Mouse (Mus musculus) bone marrow, adult 2 months (tissue): Measurements from ENCODE around the gene Rps6kl1. TPM values are rescaled to one million over a fixed set of nuclear protein-coding genes. Genes with fewer than 3 reads are reported as not detected.
A peak's percentile ranks its signal among the peaks of the same experiment; 100 is the strongest.

Source experiments
- H3K27ac ChIP-seq: fragments of 200-500 bp; 2 replicates; pipeline ENCODE4 v1.5.1; 2012; ENCODE audit warnings: low read depth, mild to moderate bottlenecking, control low read depth, inconsistent platforms, low read length; ENCODE audit not compliant: control insufficient read depth, poor library complexity, insufficient read depth
- H3K4me1 ChIP-seq: fragments of 200-500 bp; 2 replicates; pipeline ENCODE4 v1.6.1; 2011; ENCODE audit warnings: low read length; ENCODE audit not compliant: control insufficient read depth, insufficient read depth
- H3K4me3 ChIP-seq: fragments of 200-500 bp; replicated peaks from 2 replicates; pipeline ENCODE3; 2011; ENCODE audit warnings: mild to moderate bottlenecking, low read depth, low read length, control low read depth; ENCODE audit not compliant: control insufficient read depth
- CTCF ChIP-seq: fragments of 200-500 bp; IDR thresholded peaks from 2 replicates; pipeline ENCODE4 v1.5.1; 2011; ENCODE audit warnings: low read length, control low read depth; ENCODE audit not compliant: control insufficient read depth, insufficient read depth
- POLR2A ChIP-seq: fragments of 200-500 bp; IDR thresholded peaks from 2 replicates; pipeline ENCODE4 v1.6.1; 2011; ENCODE audit warnings: low read depth, mild to moderate bottlenecking, control low read depth, low read length, borderline replicate concordance; ENCODE audit not compliant: control insufficient read depth
- WGBS: fragments of 180-500 bp; shearing (Covaris S2); methylation state at CpG from one replicate; pipeline ENCODE4 v1.1.7; 2018; 5-methylcytosine and 5-hydroxymethylcytosine counted together
- polyA plus RNA-seq: library from polyadenylated mRNA; stranded (reverse); fragments of >200 nt; gene quantifications from 2 replicates; pipeline ENCODE4 v1.2.4, GENCODE M21; 2011; ENCODE audit warnings: low replicate concordance; ENCODE audit not compliant: missing spikeins, insufficient read depth, insufficient read length

Rps6kl1 gene
- polyA plus RNA-seq, 1 experiment = not detected

DNA sequence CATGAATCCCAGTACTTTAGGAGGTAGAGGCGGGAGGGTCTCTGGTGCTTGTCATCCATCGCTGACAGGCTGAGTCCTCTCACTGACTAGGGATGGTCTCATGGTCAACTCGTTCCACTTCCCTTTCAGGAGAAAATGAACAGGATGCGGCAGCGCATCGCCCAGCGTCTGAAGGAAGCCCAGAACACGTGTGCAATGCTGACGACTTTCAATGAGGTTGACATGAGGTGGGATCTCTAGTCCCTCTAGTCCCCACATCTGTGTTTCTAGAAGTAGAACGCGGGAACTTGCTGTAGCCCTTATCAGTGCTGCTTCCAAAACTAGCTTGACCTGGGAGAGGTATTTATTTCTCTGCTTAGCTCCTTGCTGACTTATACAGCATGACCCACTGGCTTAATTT lies 27.4 kb downstream of the Rps6kl1 start:
- H3K4me1 ChIP-seq = peaks cover 6% of the 10 kb centered on the region
- TF ChIP-seq POLR2A (no peak), CTCF (no peak)
- H3K4me3 ChIP-seq = no peak overlapping the region
- WGBS = 62% methylated on average over 11 of the region's 11 CpGs
- H3K27ac ChIP-seq = peak overlapping the region; percentile 45; the same call in 1 of the 2 replicates

DNA sequence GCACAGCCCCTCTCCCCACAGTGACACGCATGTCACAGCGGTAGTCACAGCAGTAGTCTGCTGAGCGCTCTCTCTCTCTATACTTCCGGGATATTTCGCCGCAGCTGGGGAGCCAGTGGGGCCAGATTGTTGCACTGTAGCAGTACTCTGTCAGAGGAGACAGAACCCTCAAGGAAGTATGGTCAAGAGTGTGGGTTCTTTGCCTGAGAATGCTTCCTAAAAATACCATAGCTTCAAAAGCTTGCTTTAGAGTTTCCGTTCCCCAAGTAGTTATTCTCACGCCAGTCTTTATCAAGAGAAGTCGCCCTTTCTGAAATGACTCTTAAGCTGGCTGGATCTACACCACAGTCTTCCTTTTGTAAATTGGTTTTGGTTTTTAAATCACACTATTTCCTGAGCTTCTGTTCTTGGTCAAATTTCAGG lies 27.9 kb downstream of the Rps6kl1 start:
- peak overlapping the region; percentile 33; the same call in 1 of the 2 replicates for H3K27ac ChIP-seq
- peaks cover 4% of the 10 kb centered on the region for H3K4me1 ChIP-seq
- TF ChIP-seq CTCF = no peak
- TF ChIP-seq POLR2A = no peak
- 39% methylated on average over 9 of the region's 9 CpGs for WGBS
- H3K4me3 ChIP-seq = no peak overlapping the region

DNA sequence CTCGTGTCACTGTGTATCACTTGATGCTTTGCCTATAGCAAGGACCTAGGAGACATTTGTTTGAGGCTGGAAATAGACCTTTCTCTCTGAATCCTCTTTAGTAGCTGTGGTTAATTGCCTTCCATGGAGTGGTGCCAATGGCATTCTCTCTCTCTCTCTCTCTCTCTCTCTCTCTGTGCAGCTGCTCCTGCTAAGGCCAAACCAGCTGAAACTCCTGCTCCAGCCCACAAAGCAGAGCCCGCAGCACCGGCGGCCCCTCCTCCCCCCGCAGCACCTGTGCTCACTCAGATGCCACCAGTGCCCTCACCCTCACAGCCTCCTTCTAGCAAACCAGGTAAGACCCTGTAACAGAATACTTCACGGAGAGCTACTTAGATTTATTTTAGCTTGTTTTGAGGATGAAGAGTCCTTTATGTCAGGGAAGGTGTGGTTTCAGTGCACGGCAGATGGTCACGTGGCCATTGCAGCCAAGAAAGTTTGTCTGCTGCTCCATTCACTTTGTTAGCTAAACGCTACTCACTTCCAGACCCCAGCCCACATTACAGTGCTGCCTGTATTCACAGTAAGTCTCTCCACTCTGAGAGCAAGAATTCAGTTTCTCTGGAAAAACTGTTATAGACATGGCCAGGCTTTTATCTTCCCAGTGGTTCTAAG lies 29.1 kb downstream of the Rps6kl1 start:
- H3K27ac ChIP-seq = no peak overlapping the region
- no peak for TF ChIP-seq CTCF
- H3K4me3 ChIP-seq = no peak overlapping the region
- H3K4me1 ChIP-seq = peaks cover 4% of the 10 kb centered on the region
- WGBS = 83% methylated on average over 9 of the region's 9 CpGs

DNA sequence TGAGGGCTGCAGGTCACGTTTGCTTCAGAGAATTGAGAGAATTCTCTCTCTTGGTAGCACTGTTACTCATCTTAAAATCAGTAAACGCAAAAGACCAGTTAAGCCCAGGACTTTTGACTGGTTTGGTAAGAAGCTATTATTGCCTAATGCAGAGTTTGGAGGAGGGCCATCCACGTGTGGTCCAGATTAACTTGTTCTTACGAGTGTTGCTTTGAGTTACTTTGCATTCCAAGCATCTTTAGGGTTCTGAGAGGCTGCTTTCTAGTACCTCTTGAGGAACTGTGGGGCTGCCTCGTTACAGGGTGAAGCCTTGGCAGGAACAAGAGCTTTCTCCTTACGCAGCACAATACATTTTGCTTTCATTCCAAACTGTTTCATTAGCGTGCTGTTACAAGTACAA lies 35.4 kb downstream of the Rps6kl1 start:
- Histone ChIP-seq H3K27ac (no peak overlapping the region), H3K4me3 (no peak overlapping the region), H3K4me1 (no peaks in the 10 kb centered on the region; the same call in 1 of the 2 replicates)
- WGBS = 64% methylated on average over 7 of the region's 7 CpGs
- TF ChIP-seq POLR2A = no peak
- TF ChIP-seq CTCF = no peak

DNA sequence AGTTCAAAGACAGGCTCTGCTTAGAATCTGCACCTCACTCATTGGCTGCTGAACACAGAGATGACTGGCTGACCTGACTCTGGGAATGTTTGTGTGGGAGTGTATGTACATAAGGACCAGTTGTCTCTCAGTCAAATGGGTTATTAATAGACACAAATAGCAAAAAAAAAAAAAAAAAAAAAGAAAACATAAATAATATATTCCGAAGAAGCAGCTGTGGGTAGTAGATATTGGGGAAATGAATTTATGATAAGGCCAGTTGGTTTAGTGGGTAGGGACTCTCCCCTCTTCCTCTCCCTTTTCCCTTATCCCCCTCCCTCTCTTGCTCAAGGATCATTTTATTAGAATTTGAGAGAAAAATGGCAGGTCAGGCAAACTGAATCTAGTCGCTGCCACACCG lies 37.1 kb downstream of the Rps6kl1 start:
- H3K4me1 ChIP-seq = peaks cover 4% of the 10 kb centered on the region
- no peak overlapping the region for H3K4me3 ChIP-seq
- H3K27ac ChIP-seq = no peak overlapping the region
- WGBS = 84% methylated on average over 3 of the region's 3 CpGs
- TF ChIP-seq CTCF = no peak
- TF ChIP-seq POLR2A = no peak

GRCm38 (mm10) chr12:85113337-85113736 lies 37.7 kb downstream of the Rps6kl1 start:
- H3K4me1 ChIP-seq = peaks cover 5% of the 10 kb centered on the region
- no peak overlapping the region for H3K4me3 ChIP-seq
- TF ChIP-seq POLR2A (no peak), CTCF (no peak)
- WGBS = 97% methylated on average over 3 of the region's 3 CpGs
- H3K27ac ChIP-seq = no peak overlapping the region

DNA sequence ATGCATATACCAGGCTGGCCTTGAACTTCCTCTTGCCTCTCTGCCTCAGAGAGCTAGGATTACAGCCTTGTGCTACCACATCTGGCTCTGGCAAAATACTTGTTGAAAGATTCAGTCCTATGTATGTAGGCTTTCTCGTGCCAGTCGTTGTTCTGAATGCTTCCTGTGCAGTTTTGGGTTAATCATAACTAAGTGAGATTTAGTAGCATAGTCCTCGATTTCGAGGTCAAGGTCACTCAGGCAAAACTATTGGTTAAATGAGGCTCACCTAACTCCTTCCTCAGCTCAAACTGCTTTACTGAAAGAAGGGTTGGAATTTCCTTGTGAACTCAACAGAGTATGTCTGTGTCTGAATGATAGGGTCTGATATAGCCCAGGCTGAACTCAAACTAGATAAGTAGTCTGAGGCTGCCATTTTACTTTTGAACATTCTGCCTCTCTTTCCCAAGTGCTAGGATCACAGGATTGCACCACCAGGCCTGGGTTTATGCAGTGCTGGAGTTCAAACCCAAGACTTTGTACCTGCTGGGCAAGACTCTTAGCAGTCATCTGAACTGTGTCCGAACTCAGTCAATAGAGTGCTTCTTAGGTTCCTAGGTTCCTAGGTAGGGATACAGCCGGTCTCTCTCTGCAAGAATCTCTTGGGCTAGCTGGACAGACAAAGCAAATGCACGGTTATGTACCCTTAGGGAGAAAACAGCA lies 38.4 kb downstream of the Rps6kl1 start:
- Histone ChIP-seq H3K4me1 (peaks cover 5% of the 10 kb centered on the region), H3K4me3 (peak overlapping the region; percentile 36), H3K27ac (no peak overlapping the region)
- no peak for TF ChIP-seq CTCF
- no peak for TF ChIP-seq POLR2A
- WGBS = 70% methylated on average over 7 of the region's 7 CpGs

DNA sequence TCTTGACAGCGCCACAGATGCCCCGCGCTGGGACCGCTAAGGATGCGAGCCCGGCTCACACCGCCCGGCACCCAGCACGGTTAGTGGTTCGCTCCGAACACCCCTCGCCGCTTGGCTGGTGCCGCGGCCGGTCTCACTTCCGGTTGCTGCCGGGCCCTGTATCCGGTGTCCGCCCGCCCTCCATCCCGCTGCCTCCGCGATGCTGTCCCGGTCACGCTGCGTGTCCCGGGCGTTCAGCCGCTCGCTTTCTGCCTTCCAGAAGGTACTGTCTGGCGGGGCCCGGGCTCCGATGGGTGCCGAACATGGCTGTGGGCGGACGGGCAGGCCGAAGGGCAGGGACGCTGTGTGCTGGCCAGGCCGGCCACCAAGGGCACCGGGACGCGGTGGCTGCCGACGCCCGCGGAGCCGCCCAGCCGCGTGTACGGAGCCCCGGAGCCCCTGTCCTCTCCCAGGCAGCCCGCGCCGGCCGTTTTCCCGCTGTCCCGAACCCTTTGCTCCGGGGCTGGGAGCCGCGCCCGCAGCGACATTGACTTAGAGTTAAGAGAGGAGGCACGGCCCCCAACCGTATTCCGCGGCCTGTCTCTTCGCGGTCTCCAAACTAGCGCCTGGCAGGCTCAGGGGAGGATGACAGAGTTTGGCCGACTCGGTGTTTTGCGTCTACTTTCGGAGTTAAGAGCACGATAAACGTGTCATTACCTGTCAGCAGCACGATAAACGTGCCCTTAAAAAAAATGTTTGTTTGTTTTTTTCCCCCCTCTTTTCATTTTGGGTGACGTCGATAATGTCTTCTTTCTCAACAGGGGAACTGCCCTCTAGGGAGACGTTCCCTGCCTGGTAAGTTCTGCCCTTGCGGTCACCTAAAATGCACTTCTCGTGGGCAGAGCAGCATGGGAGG lies 40.1 kb downstream of the Rps6kl1 start, which contains the start of the genes Prox2 and Dlst:
TSS of gene Prox2 (minus strand) at position 62 of the 895 bp plus-strand sequence.
TSS of gene Dlst (plus strand) at position 136 of the 895 bp plus-strand sequence.
- H3K4me3 ChIP-seq = peak within 1 kb of the TSS; percentile 81
- peak within 1 kb of the TSS; percentile 96 for H3K27ac ChIP-seq
- peaks cover 7% of the 10 kb centered on the region for H3K4me1 ChIP-seq
- under 1% methylated on average over 83 of the region's 83 CpGs for WGBS
- TF ChIP-seq CTCF (no peak), POLR2A (peak; percentile 76; the same call in 1 of the 2 replicates)
